Mouse (Mus musculus) limb, embryonic 13.5 days (tissue): Measurements from ENCODE around the gene Kif5a. TPM values are rescaled to one million over a fixed set of nuclear protein-coding genes. Genes with fewer than 3 reads are reported as not detected.

Experiments
- polyA plus RNA-seq: library from polyadenylated mRNA; unstranded; fragments of >200 nt; fragmentation: Nextera tagmentation; extraction: Ambion mirVana; gene quantifications from 2 replicates; pipeline ENCODE4 v1.2.1, GENCODE M21; 2015

Kif5a gene
- polyA plus RNA-seq, 1 experiment from 2014 or later: 4.8 TPM

Other genes starting within 250 kb of the Kif5a start
- 80.8 and 81.1 TPM in 2 replicates for gene Tsfm, start 232.5 kb downstream of the Kif5a start, polyA plus RNA-seq
- 65.5 and 66.9 TPM in 2 replicates for gene Mettl1, start 221.9 kb downstream of the Kif5a start, polyA plus RNA-seq
- 1.0 and 1.1 TPM in 2 replicates for gene Eef1akmt3, start 221.8 kb downstream of the Kif5a start, polyA plus RNA-seq
- gene Cyp27b1, start 215.1 kb downstream of the Kif5a start, polyA plus RNA-seq: 0.10 and 0.15 TPM in 2 replicates
- gene March9, start 203.2 kb downstream of the Kif5a start, polyA plus RNA-seq: 1.5 and 1.8 TPM in 2 replicates
- gene Cdk4, start 199.8 kb downstream of the Kif5a start, polyA plus RNA-seq: 2,027 and 2,061 TPM in 2 replicates
- gene Tspan31, start 193.1 kb downstream of the Kif5a start, polyA plus RNA-seq: 174 and 188 TPM in 2 replicates
- gene Agap2, start 188.1 kb downstream of the Kif5a start, polyA plus RNA-seq: 0.29 and 0.43 TPM in 2 replicates
- 80.8 and 84.9 TPM in 2 replicates for gene Os9, start 142.2 kb downstream of the Kif5a start, polyA plus RNA-seq
- 6.2 and 6.9 TPM in 2 replicates for gene B4galnt1, start 98.1 kb downstream of the Kif5a start, polyA plus RNA-seq
- 1.4 and 1.6 TPM in 2 replicates for gene Slc26a10, start 82.7 kb downstream of the Kif5a start, polyA plus RNA-seq
- gene Arhgef25, start 73.3 kb downstream of the Kif5a start, polyA plus RNA-seq: 108 and 111 TPM in 2 replicates
- gene Dtx3, start 67.6 kb downstream of the Kif5a start, polyA plus RNA-seq: 169 and 173 TPM in 2 replicates
- 27.6 and 29.1 TPM in 2 replicates for gene Pip4k2c, start 51.8 kb downstream of the Kif5a start, polyA plus RNA-seq
- gene Dctn2, start 3.0 kb upstream of the Kif5a start, polyA plus RNA-seq: 188 and 192 TPM in 2 replicates
- gene Mbd6, start 25.7 kb upstream of the Kif5a start, polyA plus RNA-seq: 15.0 and 16.7 TPM in 2 replicates
- 118 and 122 TPM in 2 replicates for gene Mars, start 48.4 kb upstream of the Kif5a start, polyA plus RNA-seq
- gene Arhgap9, start 58.6 kb upstream of the Kif5a start, polyA plus RNA-seq: 5.2 and 5.4 TPM in 2 replicates
- 14.8 and 16.5 TPM in 2 replicates for gene Gli1, start 78.6 kb upstream of the Kif5a start, polyA plus RNA-seq
- gene Inhbe, start 91.1 kb upstream of the Kif5a start, polyA plus RNA-seq: 0.04 and 0.05 TPM in 2 replicates
- gene Inhbc, start 107.1 kb upstream of the Kif5a start, polyA plus RNA-seq: not detected in 2 replicates
- gene R3hdm2, start 117.0 kb upstream of the Kif5a start, polyA plus RNA-seq: 43.3 and 54.5 TPM in 2 replicates
- gene Stac3, start 238.3 kb upstream of the Kif5a start, polyA plus RNA-seq: 20.8 and 20.9 TPM in 2 replicates